Mouse (Mus musculus): Measurements from ENCODE around the gene Psmg4. TPM values are rescaled to one million over a fixed set of nuclear protein-coding genes. Genes with fewer than 3 reads are reported as not detected.

Psmg4 gene
- polyA plus RNA-seq, 1 experiment from 2014 or later = 64.3 TPM

- Histone ChIP-seq H3K4me3 (peak overlapping the region; percentile 71), H3K36me3 (no peaks in the 10 kb centered on the region), H3K4me1 (peaks cover 33% of the 10 kb centered on the region), H3K4me2 (peak overlapping the region; percentile 93), H3K9me3 (no peaks in the 10 kb centered on the region), H3K27me3 (peaks cover 38% of the 10 kb centered on the region), H3K27ac (peak overlapping the region; percentile 62), H3K9ac (peak overlapping the region; percentile 54; the same call in 1 of the 2 replicates)
- under 1% methylated on average over 24 of the region's 24 CpGs for WGBS
- ATAC-seq (ENCODE audit: borderline replicate concordance, extremely low read depth, low FRiP score, low TSS enrichment) = peak; percentile 33; the same call in 1 of the 2 replicates
These were observed 31.6 kb upstream of the Psmg4 start for GRCm38 (mm10) chr13:34131011-34131707.

GRCm38 (mm10) chr13:34131708-34132060 is 31.1 kb upstream of the Psmg4 start:
- H3K27me3 ChIP-seq = peaks cover 38% of the 10 kb centered on the region
- H3K9me3 ChIP-seq = no peaks in the 10 kb centered on the region
- no peaks in the 10 kb centered on the region for H3K36me3 ChIP-seq
- H3K9ac ChIP-seq = peak overlapping the region; percentile 54; the same call in 1 of the 2 replicates
- H3K4me3 ChIP-seq = peak overlapping the region; percentile 71
- ATAC-seq (ENCODE audit: borderline replicate concordance, extremely low read depth, low FRiP score, low TSS enrichment) = no peak
- no peak overlapping the region; the same call in 1 of the 2 replicates for H3K27ac ChIP-seq
- H3K4me2 ChIP-seq = peak overlapping the region; percentile 93
- peaks cover 33% of the 10 kb centered on the region for H3K4me1 ChIP-seq
- 7% methylated on average over 10 of the region's 10 CpGs for WGBS

GRCm38 (mm10) chr13:34132299-34132698 is 30.5 kb upstream of the Psmg4 start:
- Histone ChIP-seq H3K4me3 (peak overlapping the region; percentile 71; the same call in 1 of the 2 replicates), H3K36me3 (no peaks in the 10 kb centered on the region), H3K9ac (0 out of 2 replicates have a peak overlapping the region, but pooled peaks have one; percentile 1), H3K4me1 (peaks cover 33% of the 10 kb centered on the region), H3K4me2 (peak overlapping the region; percentile 93), H3K27me3 (peaks cover 38% of the 10 kb centered on the region), H3K27ac (no peak overlapping the region), H3K9me3 (no peaks in the 10 kb centered on the region)
- ATAC-seq (ENCODE audit: borderline replicate concordance, extremely low read depth, low FRiP score, low TSS enrichment) = no peak
- WGBS = 5% methylated on average over 15 of the region's 15 CpGs

DNA sequence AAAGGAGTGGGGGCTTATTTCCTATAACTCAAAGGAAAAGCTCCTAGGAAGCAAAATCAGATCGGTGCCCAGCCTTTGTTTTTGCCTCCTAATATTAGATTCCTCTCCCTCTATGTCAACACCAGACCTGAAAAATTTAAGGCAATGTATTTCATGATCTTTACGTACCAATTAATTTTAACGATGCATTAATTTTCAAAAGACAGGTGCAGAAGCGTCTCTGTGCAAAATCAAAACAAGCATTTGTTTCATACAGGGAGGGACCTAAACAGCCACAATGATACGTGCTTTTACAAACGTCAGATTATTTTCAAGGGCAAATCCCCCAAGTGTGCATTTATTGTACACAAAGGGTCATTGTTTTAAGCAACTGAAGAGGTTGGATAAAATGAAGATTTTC is 29.9 kb upstream of the Psmg4 start:
- H3K36me3 ChIP-seq = no peaks in the 10 kb centered on the region
- H3K4me2 ChIP-seq = peak overlapping the region; percentile 93
- no peak overlapping the region for H3K4me3 ChIP-seq
- H3K27ac ChIP-seq = no peak overlapping the region
- peaks cover 38% of the 10 kb centered on the region for H3K27me3 ChIP-seq
- peaks cover 33% of the 10 kb centered on the region for H3K4me1 ChIP-seq
- WGBS = 28% methylated on average over 6 of the region's 6 CpGs
- no peaks in the 10 kb centered on the region for H3K9me3 ChIP-seq
- ATAC-seq (ENCODE audit: borderline replicate concordance, extremely low read depth, low FRiP score, low TSS enrichment) = no peak
- no peak overlapping the region for H3K9ac ChIP-seq

DNA sequence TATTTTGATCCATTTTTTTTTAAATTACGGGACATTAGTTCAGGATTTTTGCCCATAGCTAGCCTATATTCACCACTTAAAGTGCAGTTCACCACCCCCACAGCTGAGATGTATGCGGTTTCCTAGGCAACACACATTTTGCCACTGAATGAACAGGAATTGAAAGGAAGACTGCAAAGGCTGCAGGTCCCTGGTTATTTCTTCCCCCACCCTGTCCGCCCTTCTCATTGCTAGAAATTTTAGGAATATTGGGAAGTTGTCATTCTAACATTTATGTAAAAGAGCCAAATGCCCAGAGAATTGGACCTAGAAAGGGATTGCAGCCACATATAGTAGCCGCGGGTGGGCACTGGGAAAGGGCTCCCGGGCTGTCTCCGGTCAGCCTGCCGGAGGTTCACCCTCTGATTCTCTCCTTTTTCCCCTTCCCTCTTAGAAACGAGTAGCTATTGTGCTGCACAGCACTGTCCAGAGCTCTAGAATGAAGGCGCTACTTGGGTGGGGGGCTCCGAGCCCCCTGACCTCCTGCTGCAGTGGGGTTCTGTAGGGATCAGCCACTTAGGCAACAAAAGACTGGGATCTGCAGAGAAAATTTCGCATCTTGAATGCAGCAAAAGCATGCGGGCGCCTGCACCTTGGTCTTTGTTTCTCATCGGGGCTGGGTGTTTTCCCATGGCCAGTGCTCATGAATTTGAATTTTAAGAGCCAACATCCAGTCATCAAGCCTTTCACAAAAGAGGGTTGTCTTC is 29.3 kb upstream of the Psmg4 start:
- Histone ChIP-seq H3K4me3 (peak overlapping the region; percentile 7), H3K27ac (no peak overlapping the region)
- WGBS = 13% methylated on average over 15 of the region's 15 CpGs

DNA sequence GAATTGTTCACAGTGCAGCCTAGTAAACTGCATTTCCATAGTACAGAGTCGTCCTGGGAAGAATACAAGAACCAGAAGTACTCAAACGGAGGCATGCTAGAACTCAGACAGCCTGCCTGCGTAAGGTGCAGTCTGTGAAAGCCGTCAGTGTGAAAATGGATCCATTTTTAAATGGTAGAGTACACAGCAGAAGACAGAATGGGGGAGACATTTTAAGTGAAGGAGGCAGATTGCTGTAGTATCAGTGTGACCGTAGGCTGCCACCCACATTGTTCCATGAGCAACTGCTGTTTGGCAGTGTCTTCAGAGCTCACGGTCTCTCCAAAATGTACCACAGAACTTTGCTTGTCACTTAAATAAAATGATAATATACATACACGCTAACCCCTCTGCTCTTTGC is 28.5 kb upstream of the Psmg4 start:
- Histone ChIP-seq H3K27me3 (peaks cover 38% of the 10 kb centered on the region), H3K27ac (no peak overlapping the region), H3K9me3 (no peaks in the 10 kb centered on the region), H3K4me3 (no peak overlapping the region), H3K4me1 (peaks cover 26% of the 10 kb centered on the region), H3K36me3 (no peaks in the 10 kb centered on the region), H3K4me2 (no peak overlapping the region), H3K9ac (no peak overlapping the region)
- 71% methylated on average over 7 of the region's 7 CpGs for WGBS
- ATAC-seq (ENCODE audit: borderline replicate concordance, extremely low read depth, low FRiP score, low TSS enrichment) = no peak

More for the DNA sequence above, 29.3 kb upstream of the Psmg4 start:
- ATAC-seq (ENCODE audit: borderline replicate concordance, extremely low read depth, low FRiP score, low TSS enrichment) = no peak
- H3K36me3 ChIP-seq = no peaks in the 10 kb centered on the region
- H3K27me3 ChIP-seq = peaks cover 38% of the 10 kb centered on the region
- no peaks in the 10 kb centered on the region for H3K9me3 ChIP-seq
- peaks cover 33% of the 10 kb centered on the region for H3K4me1 ChIP-seq
- H3K4me2 ChIP-seq = peak overlapping the region; percentile 43
- H3K9ac ChIP-seq = peak overlapping the region; percentile 1; the same call in 1 of the 2 replicates

- Histone ChIP-seq H3K27ac (no peak overlapping the region), H3K4me3 (no peak overlapping the region), H3K4me2 (no peak overlapping the region), H3K9ac (no peak overlapping the region), H3K36me3 (no peaks in the 10 kb centered on the region), H3K27me3 (peaks cover 28% of the 10 kb centered on the region), H3K9me3 (no peaks in the 10 kb centered on the region), H3K4me1 (peaks cover 9% of the 10 kb centered on the region)
- ATAC-seq (ENCODE audit: borderline replicate concordance, extremely low read depth, low FRiP score, low TSS enrichment) = no peak
- 66% methylated on average over 7 of the region's 7 CpGs for WGBS
These were observed 26.2 kb upstream of the Psmg4 start for GRCm38 (mm10) chr13:34136605-34137004.

- H3K4me1 ChIP-seq = no peaks in the 10 kb centered on the region
- no peak for ATAC-seq (ENCODE audit: borderline replicate concordance, extremely low read depth, low FRiP score, low TSS enrichment)
- no peaks in the 10 kb centered on the region for H3K9me3 ChIP-seq
- no peak overlapping the region for H3K9ac ChIP-seq
- WGBS = 38% methylated on average over 5 of the region's 5 CpGs
- H3K4me3 ChIP-seq = no peak overlapping the region
- no peaks in the 10 kb centered on the region for H3K27me3 ChIP-seq
- H3K4me2 ChIP-seq = no peak overlapping the region
- H3K27ac ChIP-seq = no peak overlapping the region
- H3K36me3 ChIP-seq = no peaks in the 10 kb centered on the region
These were observed 19.4 kb upstream of the Psmg4 start for GRCm38 (mm10) chr13:34143389-34143788.

GRCm38 (mm10) chr13:34146916-34147315 is 15.8 kb upstream of the Psmg4 start:
- 63% methylated on average over 3 of the region's 3 CpGs for WGBS
- no peak overlapping the region for H3K4me3 ChIP-seq
- H3K27ac ChIP-seq = no peak overlapping the region
- H3K27me3 ChIP-seq = no peaks in the 10 kb centered on the region
- no peaks in the 10 kb centered on the region for H3K36me3 ChIP-seq
- peaks cover 18% of the 10 kb centered on the region for H3K4me1 ChIP-seq
- no peak for ATAC-seq (ENCODE audit: borderline replicate concordance, extremely low read depth, low FRiP score, low TSS enrichment)
- H3K9me3 ChIP-seq = no peaks in the 10 kb centered on the region
- H3K4me2 ChIP-seq = no peak overlapping the region
- H3K9ac ChIP-seq = no peak overlapping the region

GRCm38 (mm10) chr13:34148181-34148580 is 14.6 kb upstream of the Psmg4 start:
- no peak overlapping the region for H3K4me3 ChIP-seq
- no peak for ATAC-seq (ENCODE audit: borderline replicate concordance, extremely low read depth, low FRiP score, low TSS enrichment)
- H3K9ac ChIP-seq = no peak overlapping the region
- 71% methylated on average over 3 of the region's 3 CpGs for WGBS
- no peaks in the 10 kb centered on the region for H3K9me3 ChIP-seq
- no peak overlapping the region for H3K4me2 ChIP-seq
- no peaks in the 10 kb centered on the region for H3K27me3 ChIP-seq
- no peaks in the 10 kb centered on the region for H3K36me3 ChIP-seq
- no peak overlapping the region for H3K27ac ChIP-seq
- H3K4me1 ChIP-seq = peaks cover 18% of the 10 kb centered on the region

GRCm38 (mm10) chr13:34148767-34149392 is 13.9 kb upstream of the Psmg4 start:
- Histone ChIP-seq H3K4me2 (peak overlapping the region; percentile 66), H3K27ac (peak overlapping the region; percentile 21; the same call in 1 of the 2 replicates), H3K9ac (peak overlapping the region; percentile 41), H3K36me3 (no peaks in the 10 kb centered on the region), H3K9me3 (no peaks in the 10 kb centered on the region), H3K27me3 (no peaks in the 10 kb centered on the region), H3K4me3 (peak overlapping the region; percentile 49), H3K4me1 (peaks cover 24% of the 10 kb centered on the region)
- ATAC-seq (ENCODE audit: borderline replicate concordance, extremely low read depth, low FRiP score, low TSS enrichment) = peak; percentile 58; the same call in 1 of the 2 replicates
- 2% methylated on average over 23 of the region's 23 CpGs for WGBS

Measured in lung, embryonic 15.5 days (tissue).